Mouse (Mus musculus) gastrocnemius, postnatal 10 days (tissue): ENCODE data around the gene Ttc9. TPM values are rescaled to one million over a fixed set of nuclear protein-coding genes. Genes with fewer than 3 reads are reported as not detected.

ENCODE experiments used
- total RNA-seq, 2 experiments: library from RNA; stranded (reverse); gene quantifications; 2 replicates each; pipeline ENCODE4 v1.2.3; 2021

The Ttc9 gene
- total RNA-seq, 2 experiments from 2014 or later: 23.1 to 27.7 TPM

Other genes starting within 250 kb of the Ttc9 start
- 1 to 10 TPM; 1.0 to 1.9 TPM for gene Adam4, start 209.3 kb upstream of the Ttc9 start, total RNA-seq
- 10 to 100 TPM; 73.1 to 96.1 TPM for gene Cox16, start 146.1 kb upstream of the Ttc9 start, total RNA-seq
- 10 to 100 TPM; 25.3 to 27.0 TPM for gene Gm20498, start 98.3 kb upstream of the Ttc9 start, total RNA-seq
- gene Synj2bp, start 98.3 kb upstream of the Ttc9 start, total RNA-seq: 10 to 100 TPM; 24.0 to 26.7 TPM
- gene Adam21, start 62.8 kb upstream of the Ttc9 start, total RNA-seq: under 1 TPM in 1 of 2 experiments, not detected in 1; 0.09 TPM
- gene Med6, start 36.2 kb upstream of the Ttc9 start, total RNA-seq: 10 to 100 TPM; 17.7 to 21.0 TPM
- gene Map3k9, start 149.9 kb downstream of the Ttc9 start, total RNA-seq: under 1 TPM; 0.14 to 0.29 TPM
- gene Pcnx, start 228.8 kb downstream of the Ttc9 start, total RNA-seq: 10 to 100 TPM; 48.3 to 49.1 TPM